Mouse (Mus musculus): ENCODE data around the gene Hist1h1c. TPM values are rescaled to one million over a fixed set of nuclear protein-coding genes. Genes with fewer than 3 reads are reported as not detected.

Hist1h1c gene
- total RNA-seq, 2 experiments from 2014 or later, result 152 to 577 TPM

DNA sequence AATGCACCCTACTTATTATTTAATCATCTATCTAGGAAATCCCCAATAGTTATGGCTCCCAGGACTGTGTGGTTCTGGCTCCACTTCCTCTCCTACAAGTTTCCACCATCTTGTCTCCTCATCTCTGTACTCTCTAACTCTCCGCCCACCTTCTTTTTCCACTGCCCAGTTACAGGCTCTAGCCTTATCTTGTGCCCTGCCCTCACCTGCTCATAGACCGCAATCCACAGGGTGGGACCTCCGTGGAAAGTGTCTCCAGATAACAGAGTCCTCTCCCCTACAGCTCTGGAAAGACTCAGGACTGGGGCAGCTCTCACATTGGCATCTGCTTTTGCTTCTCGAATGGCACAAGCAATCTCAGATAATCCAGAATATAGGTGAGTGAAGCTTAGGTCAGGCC is 40.4 kb downstream of the Hist1h1c start:
- 0 out of 2 replicates have a peak, but pooled peaks have one; percentile 59 for ATAC-seq (replicated peaks; ENCODE audit: low FRiP score, low TSS enrichment, poor library complexity, severe bottlenecking)

Other genes starting within 250 kb of the Hist1h1c start
Only the 30 nearest of the 37 such genes appear.
- 31.6 and 53.6 TPM in 2 replicates for gene Hist1h3f, start 194.8 kb upstream of the Hist1h1c start, total RNA-seq (2014; fragmentation: Nextera tagmentation)
- gene Hist1h3f, start 194.8 kb upstream of the Hist1h1c start, total RNA-seq (2017), result 69.9 and 132 TPM in 2 replicates
- gene Hist1h4f, start 187.2 kb upstream of the Hist1h1c start, total RNA-seq (2014; fragmentation: Nextera tagmentation), result 281 and 340 TPM in 2 replicates
- 1,052 and 1,693 TPM in 2 replicates for gene Hist1h4f, start 187.2 kb upstream of the Hist1h1c start, total RNA-seq (2017)
- gene Hist1h1d, start 185.5 kb upstream of the Hist1h1c start, total RNA-seq (2014; fragmentation: Nextera tagmentation), result 29.5 and 42.3 TPM in 2 replicates
- gene Hist1h1d, start 185.5 kb upstream of the Hist1h1c start, total RNA-seq (2017), result 81.4 and 84.0 TPM in 2 replicates
- gene Hist1h3e, start 176.4 kb upstream of the Hist1h1c start, total RNA-seq (2014; fragmentation: Nextera tagmentation), result 124 and 193 TPM in 2 replicates
- gene Hist1h3e, start 176.4 kb upstream of the Hist1h1c start, total RNA-seq (2017), result 254 and 322 TPM in 2 replicates
- gene Hist1h2ae, start 167.6 kb upstream of the Hist1h1c start, total RNA-seq (2014; fragmentation: Nextera tagmentation), result 5.7 and 12.6 TPM in 2 replicates
- 237 and 359 TPM in 2 replicates for gene Hist1h2ae, start 167.6 kb upstream of the Hist1h1c start, total RNA-seq (2017)
- 386 and 627 TPM in 2 replicates for gene Hist1h2bg, start 167.4 kb upstream of the Hist1h1c start, total RNA-seq (2014; fragmentation: Nextera tagmentation)
- gene Hist1h2bg, start 167.4 kb upstream of the Hist1h1c start, total RNA-seq (2017), result 891 and 1,210 TPM in 2 replicates
- 342 and 512 TPM in 2 replicates for gene Hist1h2bf, start 164.6 kb upstream of the Hist1h1c start, total RNA-seq (2014; fragmentation: Nextera tagmentation)
- gene Hist1h2bf, start 164.6 kb upstream of the Hist1h1c start, total RNA-seq (2017), result 329 and 662 TPM in 2 replicates
- 1.4 and 11.1 TPM in 2 replicates for gene Hist1h2ad, start 164.4 kb upstream of the Hist1h1c start, total RNA-seq (2014; fragmentation: Nextera tagmentation)
- 1,263 and 1,317 TPM in 2 replicates for gene Hist1h2ad, start 164.4 kb upstream of the Hist1h1c start, total RNA-seq (2017)
- 123 and 185 TPM in 2 replicates for gene Hist1h3d, start 163.0 kb upstream of the Hist1h1c start, total RNA-seq (2014; fragmentation: Nextera tagmentation)
- gene Hist1h3d, start 163.0 kb upstream of the Hist1h1c start, total RNA-seq (2017), result 84.0 and 189 TPM in 2 replicates
- 470 and 507 TPM in 2 replicates for gene Hist1h4d, start 157.2 kb upstream of the Hist1h1c start, total RNA-seq (2014; fragmentation: Nextera tagmentation)
- 756 and 1,171 TPM in 2 replicates for gene Hist1h4d, start 157.2 kb upstream of the Hist1h1c start, total RNA-seq (2017)
- gene Hist1h2be, start 117.7 kb upstream of the Hist1h1c start, total RNA-seq (2014; fragmentation: Nextera tagmentation), result 26.9 and 37.8 TPM in 2 replicates
- 47.9 and 73.4 TPM in 2 replicates for gene Hist1h2be, start 117.7 kb upstream of the Hist1h1c start, total RNA-seq (2017)
- gene Hist1h1e, start 116.2 kb upstream of the Hist1h1c start, total RNA-seq (2014; fragmentation: Nextera tagmentation), result 289 and 399 TPM in 2 replicates
- gene Hist1h1e, start 116.2 kb upstream of the Hist1h1c start, total RNA-seq (2017), result 199 and 265 TPM in 2 replicates
- 3.8 and 6.0 TPM in 2 replicates for gene Hist1h2ac, start 54.9 kb upstream of the Hist1h1c start, total RNA-seq (2014; fragmentation: Nextera tagmentation)
- 56.0 and 87.4 TPM in 2 replicates for gene Hist1h2ac, start 54.9 kb upstream of the Hist1h1c start, total RNA-seq (2017)
- gene Hist1h2bc, start 54.6 kb upstream of the Hist1h1c start, total RNA-seq (2014; fragmentation: Nextera tagmentation), result 74.9 and 133 TPM in 2 replicates
- gene Hist1h2bc, start 54.6 kb upstream of the Hist1h1c start, total RNA-seq (2017), result 136 and 209 TPM in 2 replicates
- gene Hist1h1t, start 43.0 kb upstream of the Hist1h1c start, total RNA-seq (2014; fragmentation: Nextera tagmentation), result 1.3 TPM in 1 of 2 replicates, not detected in the other
- gene Hist1h1t, start 43.0 kb upstream of the Hist1h1c start, total RNA-seq (2017), result 1.3 TPM in 1 of 2 replicates, not detected in the other
- 153 and 163 TPM in 2 replicates for gene Hist1h4c, start 40.4 kb upstream of the Hist1h1c start, total RNA-seq (2014; fragmentation: Nextera tagmentation)
- gene Hist1h4c, start 40.4 kb upstream of the Hist1h1c start, total RNA-seq (2017), result 166 and 397 TPM in 2 replicates
- gene Hfe, start 28.0 kb upstream of the Hist1h1c start, total RNA-seq (2014; fragmentation: Nextera tagmentation), result not detected in 2 replicates
- gene Hfe, start 28.0 kb upstream of the Hist1h1c start, total RNA-seq (2017), result 0.27 and 1.9 TPM in 2 replicates
- 81.7 and 130 TPM in 2 replicates for gene Hist1h3c, start 6.8 kb downstream of the Hist1h1c start, total RNA-seq (2014; fragmentation: Nextera tagmentation)
- gene Hist1h3c, start 6.8 kb downstream of the Hist1h1c start, total RNA-seq (2017), result 369 and 555 TPM in 2 replicates
- 322 and 625 TPM in 2 replicates for gene Hist1h2bb, start 7.9 kb downstream of the Hist1h1c start, total RNA-seq (2014; fragmentation: Nextera tagmentation)
- 4,065 and 6,565 TPM in 2 replicates for gene Hist1h2bb, start 7.9 kb downstream of the Hist1h1c start, total RNA-seq (2017)
- 69.7 and 80.3 TPM in 2 replicates for gene Hist1h2ab, start 12.3 kb downstream of the Hist1h1c start, total RNA-seq (2014; fragmentation: Nextera tagmentation)
- gene Hist1h2ab, start 12.3 kb downstream of the Hist1h1c start, total RNA-seq (2017), result 1,316 and 2,308 TPM in 2 replicates
- 324 and 486 TPM in 2 replicates for gene Hist1h3b, start 13.5 kb downstream of the Hist1h1c start, total RNA-seq (2014; fragmentation: Nextera tagmentation)
- 276 and 731 TPM in 2 replicates for gene Hist1h3b, start 13.5 kb downstream of the Hist1h1c start, total RNA-seq (2017)
- 164 and 186 TPM in 2 replicates for gene Hist1h4b, start 18.2 kb downstream of the Hist1h1c start, total RNA-seq (2014; fragmentation: Nextera tagmentation)
- 396 and 733 TPM in 2 replicates for gene Hist1h4b, start 18.2 kb downstream of the Hist1h1c start, total RNA-seq (2017)
- gene Hist1h4a, start 22.4 kb downstream of the Hist1h1c start, total RNA-seq (2014; fragmentation: Nextera tagmentation), result 58.4 and 68.4 TPM in 2 replicates
- gene Hist1h4a, start 22.4 kb downstream of the Hist1h1c start, total RNA-seq (2017), result 328 and 432 TPM in 2 replicates
- gene Hist1h3a, start 23.6 kb downstream of the Hist1h1c start, total RNA-seq (2014; fragmentation: Nextera tagmentation), result 67.8 and 132 TPM in 2 replicates
- gene Hist1h3a, start 23.6 kb downstream of the Hist1h1c start, total RNA-seq (2017), result 285 and 495 TPM in 2 replicates
- 324 and 695 TPM in 2 replicates for gene Hist1h1a, start 24.9 kb downstream of the Hist1h1c start, total RNA-seq (2014; fragmentation: Nextera tagmentation)
- gene Hist1h1a, start 24.9 kb downstream of the Hist1h1c start, total RNA-seq (2017), result 1,816 and 2,974 TPM in 2 replicates
- gene Trim38, start 31.1 kb downstream of the Hist1h1c start, total RNA-seq (2014; fragmentation: Nextera tagmentation), result not detected in 2 replicates
- not detected in 2 replicates for gene Trim38, start 31.1 kb downstream of the Hist1h1c start, total RNA-seq (2017)
- gene Slc17a2, start 68.2 kb downstream of the Hist1h1c start, total RNA-seq (2014; fragmentation: Nextera tagmentation), result not detected in 2 replicates
- gene Slc17a2, start 68.2 kb downstream of the Hist1h1c start, total RNA-seq (2017), result not detected in 2 replicates
- not detected in 2 replicates for gene Slc17a3, start 100.6 kb downstream of the Hist1h1c start, total RNA-seq (2014; fragmentation: Nextera tagmentation)
- not detected in 2 replicates for gene Slc17a3, start 100.6 kb downstream of the Hist1h1c start, total RNA-seq (2017)
- not detected in 2 replicates for gene Slc17a1, start 128.9 kb downstream of the Hist1h1c start, total RNA-seq (2014; fragmentation: Nextera tagmentation)
- not detected in 2 replicates for gene Slc17a1, start 128.9 kb downstream of the Hist1h1c start, total RNA-seq (2017)
- gene Slc17a4, start 176.2 kb downstream of the Hist1h1c start, total RNA-seq (2014; fragmentation: Nextera tagmentation), result 1.2 TPM in 2 replicates
- gene Slc17a4, start 176.2 kb downstream of the Hist1h1c start, total RNA-seq (2017), result 1.0 and 1.3 TPM in 2 replicates

All from megakaryocyte-erythroid progenitor cell, adult 5-6 weeks (primary cell).